Mouse (Mus musculus): ENCODE measurements at regions not wholly inside any gene's neighbourhood (a gene's known extent, or its start where the extent isn't known, plus 50 kb on each side); places are given as distances from the start of the nearest gene placed in this dataset.

GRCm38 (mm10) chr10:117556027-117556789 lies 73.1 kb upstream of the Cpm start:
- no peak for DNase-seq (ENCODE audit: low spot score)

GRCm38 (mm10) chr10:117555542-117555941 lies 73.8 kb upstream of the Cpm start:
- no peak for DNase-seq (ENCODE audit: low spot score)

DNA sequence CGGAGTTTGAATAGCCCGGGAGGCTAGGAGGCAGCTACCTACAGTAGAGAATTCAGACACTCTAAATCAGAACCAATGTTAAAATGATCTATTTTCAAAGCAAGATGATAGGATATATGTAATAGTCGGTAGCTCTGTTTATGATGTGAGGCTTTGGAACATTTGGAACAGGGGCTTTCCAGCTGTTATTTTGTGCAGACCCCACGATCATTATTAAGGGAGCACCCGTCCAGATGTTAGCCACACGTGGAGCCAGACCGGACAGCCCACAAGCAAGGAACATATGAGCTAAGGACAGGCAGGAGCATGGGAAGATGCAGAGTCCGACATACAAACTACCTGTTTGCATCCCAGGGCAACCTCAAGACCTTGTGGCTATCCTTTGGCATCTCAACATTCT lies 74.3 kb upstream of the Cpm start:
- no peak for DNase-seq (ENCODE audit: low spot score)

DNA sequence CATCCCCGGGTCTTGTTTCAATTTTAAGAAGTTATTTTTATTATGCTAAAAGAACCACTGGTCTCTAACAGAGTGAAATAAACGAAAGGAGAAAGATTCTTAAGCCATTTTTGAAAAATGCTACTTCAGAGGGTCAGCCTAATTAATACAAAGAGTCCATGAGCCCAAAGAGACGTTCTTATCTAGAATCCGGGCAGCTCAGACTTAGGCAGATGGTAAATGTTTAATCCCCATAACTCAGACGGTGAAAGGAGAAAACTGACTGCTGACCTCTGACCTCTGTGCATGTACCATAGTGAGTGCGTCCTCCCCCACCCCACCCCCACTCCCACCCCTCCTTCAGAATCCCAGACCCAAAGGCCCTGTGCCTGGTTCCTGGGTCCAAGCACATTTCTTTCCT lies 74.8 kb upstream of the Cpm start:
- no peak for DNase-seq (ENCODE audit: low spot score)

DNA sequence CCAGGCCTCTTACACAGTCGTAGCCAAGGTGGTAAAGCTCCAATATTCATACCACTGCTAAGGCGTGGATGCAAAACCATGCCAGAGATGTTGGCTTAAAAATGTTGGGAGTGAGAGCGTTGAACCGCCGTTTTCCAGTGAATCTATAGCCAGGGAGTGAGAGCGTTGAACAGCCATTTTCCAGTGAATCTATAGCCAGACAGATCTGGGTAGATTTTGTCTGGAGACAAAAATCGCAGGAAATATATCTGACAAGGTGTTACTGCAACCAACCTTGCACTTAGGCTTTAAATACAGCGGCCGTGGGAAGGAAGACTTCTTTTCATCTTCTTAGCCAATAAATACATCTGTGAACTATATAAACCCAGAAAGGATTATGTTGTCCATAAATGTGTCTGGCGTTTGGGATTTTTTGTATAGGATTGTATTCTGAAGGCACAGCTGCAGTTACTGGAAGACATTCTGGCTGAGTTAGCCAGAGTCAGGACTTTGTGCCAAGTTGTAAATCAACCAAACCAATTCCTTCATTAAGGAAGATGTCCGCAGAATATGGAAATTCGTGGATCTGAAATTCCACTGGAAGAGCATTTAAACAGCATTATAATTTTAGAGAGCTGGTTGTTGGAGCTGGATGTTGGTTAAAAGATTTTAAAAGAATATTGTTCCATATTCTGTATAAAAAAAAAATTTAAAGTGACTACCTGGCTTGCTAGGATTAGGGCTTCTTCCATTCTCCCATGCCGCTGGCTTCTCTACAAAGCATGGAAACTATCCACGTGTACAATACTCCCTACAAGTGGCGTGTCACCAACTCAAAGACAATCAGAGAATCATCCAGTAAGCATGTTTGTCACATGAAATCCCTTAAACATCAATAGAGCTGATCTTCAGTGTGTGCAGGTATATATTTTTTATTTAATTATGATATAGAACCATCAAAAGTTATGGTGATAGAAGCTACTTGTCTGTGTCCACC lies 75.8 kb upstream of the Cpm start:
- no peak for DNase-seq (ENCODE audit: low spot score)

- no peak for DNase-seq (ENCODE audit: low spot score)
Observed at GRCm38 (mm10) chr10:117552049-117552652, 77.1 kb upstream of the Cpm start.

GRCm38 (mm10) chr10:117551234-117552048 lies 77.9 kb upstream of the Cpm start:
- DNase-seq (ENCODE audit: low spot score), result no peak

DNA sequence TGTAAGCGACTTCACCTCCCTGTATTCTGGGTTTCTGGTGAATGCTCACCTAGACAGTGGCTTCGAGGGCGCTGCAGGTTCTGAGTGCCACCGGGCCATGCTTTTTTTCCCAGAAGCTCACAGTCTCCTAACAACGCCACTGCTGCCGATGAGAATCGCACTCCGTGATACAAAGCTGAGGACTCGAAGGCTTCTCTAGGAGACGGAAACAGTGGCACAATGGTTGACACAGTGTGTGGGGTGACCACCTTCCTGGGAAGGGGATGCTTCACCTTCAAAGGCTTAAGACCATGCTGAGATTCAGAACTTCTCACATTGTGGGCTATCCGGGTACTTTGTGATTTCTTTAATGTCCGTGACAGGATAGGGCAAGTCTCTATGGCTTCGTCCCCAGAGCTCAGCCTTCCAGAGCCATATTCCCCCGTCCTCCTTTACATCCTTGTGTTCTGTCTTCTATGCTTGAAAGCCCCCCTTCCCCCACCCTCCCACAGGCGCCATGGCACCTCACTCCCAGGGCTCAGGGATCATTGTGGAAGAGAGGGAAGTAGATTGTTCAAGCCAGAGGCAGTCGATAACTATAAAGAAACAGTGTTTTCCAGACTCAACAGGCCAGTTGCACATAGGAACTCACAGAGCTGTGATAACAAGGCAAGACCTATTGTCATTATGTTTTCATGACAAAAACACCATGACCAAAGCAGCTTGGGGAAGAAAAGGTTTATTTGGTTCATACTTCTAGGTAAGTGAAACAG lies 79.3 kb upstream of the Cpm start:
- DNase-seq (ENCODE audit: low spot score), result no peak

- DNase-seq (ENCODE audit: low spot score), result no peak
Observed at GRCm38 (mm10) chr10:117549506-117549830, 79.8 kb upstream of the Cpm start.

GRCm38 (mm10) chr10:117548775-117549505 lies 80.4 kb upstream of the Cpm start:
- DNase-seq (ENCODE audit: low spot score), result no peak

- no peak for DNase-seq (ENCODE audit: low spot score)
Observed at GRCm38 (mm10) chr10:117548262-117548661, 81.0 kb upstream of the Cpm start.

GRCm38 (mm10) chr10:117547275-117547674 lies 82.0 kb upstream of the Cpm start:
- no peak for DNase-seq (ENCODE audit: low spot score)

DNA sequence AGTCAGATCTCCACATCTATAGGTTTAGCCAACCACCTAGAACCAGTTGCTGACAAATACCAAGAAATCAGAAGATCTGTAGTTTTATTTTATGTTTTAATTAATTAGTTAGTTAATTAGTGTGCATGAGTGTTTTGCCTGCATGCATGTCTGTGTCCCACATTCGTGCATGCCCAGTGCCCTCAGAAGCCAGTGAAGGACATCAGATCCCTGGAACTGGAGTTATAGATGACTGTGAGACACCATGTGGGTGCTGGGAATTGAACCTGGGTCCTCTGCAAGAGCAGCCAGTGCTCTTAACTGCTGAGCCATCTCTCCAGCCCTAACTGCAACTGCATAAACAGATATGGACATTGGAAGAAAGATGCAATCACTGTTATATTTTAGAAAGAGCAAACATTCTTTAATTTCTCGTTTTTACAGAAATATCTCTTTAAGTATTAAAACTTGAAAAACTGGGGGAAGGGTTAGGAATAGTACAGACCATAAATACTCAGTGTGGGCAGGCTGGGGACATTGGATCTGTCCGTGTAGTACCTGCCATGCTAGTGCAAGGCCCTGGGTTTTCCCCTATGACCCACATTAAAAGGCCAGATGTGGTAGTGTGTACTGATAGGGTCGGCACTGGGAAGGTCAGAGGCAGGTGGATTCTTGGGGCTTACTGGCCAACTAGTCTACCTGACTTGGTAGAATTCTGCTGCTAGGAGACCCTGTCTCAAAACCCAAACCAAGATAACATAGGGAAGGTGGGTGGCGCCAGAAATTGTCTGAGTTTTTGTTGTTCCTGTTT lies 83.3 kb upstream of the Cpm start:
- DNase-seq (ENCODE audit: low spot score), result no peak

- no peak for DNase-seq (ENCODE audit: low spot score)
Observed at GRCm38 (mm10) chr10:117544680-117545546, 84.4 kb upstream of the Cpm start.

GRCm38 (mm10) chr10:117543995-117544679 lies 85.2 kb upstream of the Cpm start:
- no peak for DNase-seq (ENCODE audit: low spot score)

DNA sequence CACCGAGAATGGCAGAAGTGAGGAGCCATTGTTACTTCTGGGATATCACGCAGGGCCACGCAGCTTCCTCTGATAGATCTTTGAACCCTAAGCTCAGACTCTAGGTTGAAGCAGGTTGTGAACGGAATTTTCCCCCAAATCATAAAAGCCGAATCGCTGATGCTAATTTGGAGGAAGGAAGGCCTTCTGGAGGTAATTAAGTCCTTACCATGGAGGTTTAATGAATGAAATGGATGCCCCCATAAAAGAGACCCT lies 85.7 kb upstream of the Cpm start:
- DNase-seq (ENCODE audit: low spot score), result no peak

GRCm38 (mm10) chr10:117542886-117543695 lies 86.2 kb upstream of the Cpm start:
- no peak for DNase-seq (ENCODE audit: low spot score)
